Mouse (Mus musculus) cortical plate, adult 2 months (tissue): ENCODE data around the gene Cyp4f17. TPM values are rescaled to one million over a fixed set of nuclear protein-coding genes. Genes with fewer than 3 reads are reported as not detected.

Experiments
- H3K27ac ChIP-seq: fragments of 200-500 bp; 2 replicates; pipeline ENCODE4 v1.5.1; 2012; ENCODE audit warnings: low read length, control low read depth, inconsistent platforms; ENCODE audit not compliant: insufficient read depth
- H3K4me1 ChIP-seq: fragments of 200-500 bp; 2 replicates; pipeline ENCODE4 v1.6.1; 2011; ENCODE audit warnings: low read length; ENCODE audit not compliant: control insufficient read depth, insufficient read depth
- H3K4me3 ChIP-seq: fragments of 200-500 bp; 2 replicates; pipeline ENCODE4 v1.5.1; 2011; ENCODE audit warnings: mild to moderate bottlenecking, low read length, control low read depth; ENCODE audit not compliant: insufficient read depth
- CTCF ChIP-seq: fragments of 200-500 bp; IDR thresholded peaks from 2 replicates; pipeline ENCODE4 v1.5.1; 2011; ENCODE audit warnings: mild to moderate bottlenecking, control low read depth, low read length; ENCODE audit not compliant: insufficient read depth; ENCODE audit errors: extremely low read depth
- POLR2A ChIP-seq: fragments of 200-500 bp; IDR thresholded peaks from 2 replicates; pipeline ENCODE4 v1.6.1; 2011; ENCODE audit warnings: mild to moderate bottlenecking, low read length, control low read depth; ENCODE audit not compliant: insufficient read depth; ENCODE audit errors: extremely low read depth
- polyA plus RNA-seq: library from polyadenylated mRNA; depleted of rRNA; stranded (reverse); fragments of >200 nt; gene quantifications from 2 replicates; pipeline ENCODE4 v1.2.3, GENCODE M21; 2012; rRNA removed

The Cyp4f17 gene
- polyA plus RNA-seq, 1 experiment: 4.2 TPM

DNA sequence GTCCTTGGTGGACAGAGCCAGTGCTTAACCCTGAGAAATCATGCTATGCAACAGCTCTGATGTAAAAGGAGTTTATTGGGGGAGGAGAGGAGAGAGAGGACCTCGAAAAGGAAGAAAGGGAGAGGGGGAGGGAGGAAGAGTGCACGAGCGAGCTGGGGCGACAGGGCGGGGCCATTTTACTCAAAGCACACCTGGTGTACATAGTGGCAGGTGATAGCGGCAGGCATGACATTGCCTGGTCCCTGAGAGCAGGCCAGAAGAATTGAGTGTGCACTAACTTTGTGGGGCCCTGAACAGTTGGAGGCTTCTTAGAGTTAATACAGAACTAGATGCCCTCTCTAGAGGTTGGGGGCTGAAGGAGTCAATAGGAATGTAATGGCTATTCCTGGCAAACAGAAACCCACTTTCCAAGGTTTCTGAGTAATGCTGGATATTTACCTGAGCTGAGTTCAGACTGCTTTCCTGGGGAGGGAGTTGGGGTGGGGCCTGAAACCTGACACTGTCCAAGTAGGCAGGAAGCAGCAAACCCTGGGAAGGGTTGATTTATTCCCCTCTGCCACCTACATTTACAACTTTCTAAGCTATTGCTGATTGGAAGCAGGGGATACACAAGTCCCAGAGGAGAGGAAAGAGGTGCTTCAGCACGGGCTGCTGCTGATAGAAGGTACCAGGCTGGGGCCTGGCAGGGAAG is 71.8 kb downstream of the Cyp4f17 start:
- Histone ChIP-seq H3K27ac (no peak overlapping the region), H3K4me1 (no peaks in the 10 kb centered on the region), H3K4me3 (no peak overlapping the region)
- no peak for TF ChIP-seq CTCF
- no peak for TF ChIP-seq POLR2A

Other genes starting within 250 kb of the Cyp4f17 start
- gene Brd4, start 221.3 kb upstream of the Cyp4f17 start, polyA plus RNA-seq: 43.5 and 43.9 TPM in 2 replicates
- 87.3 and 95.9 TPM in 2 replicates for gene Akap8, start 184.8 kb upstream of the Cyp4f17 start, polyA plus RNA-seq
- gene Akap8l, start 155.4 kb upstream of the Cyp4f17 start, polyA plus RNA-seq: 363 and 441 TPM in 2 replicates
- gene Wiz, start 116.6 kb upstream of the Cyp4f17 start, polyA plus RNA-seq: 36.9 and 37.8 TPM in 2 replicates
- gene Rasal3, start 102.5 kb upstream of the Cyp4f17 start, polyA plus RNA-seq: 4.8 and 5.3 TPM in 2 replicates
- gene Pglyrp2, start 81.9 kb upstream of the Cyp4f17 start, polyA plus RNA-seq: not detected in 2 replicates
- not detected in 2 replicates for gene Cyp4f39, start 53.3 kb upstream of the Cyp4f17 start, polyA plus RNA-seq
- gene Cyp4f16, start 30.5 kb downstream of the Cyp4f17 start, polyA plus RNA-seq: 8.1 and 9.0 TPM in 2 replicates
- not detected in 2 replicates for gene Cyp4f37, start 115.3 kb downstream of the Cyp4f17 start, polyA plus RNA-seq
- gene Cyp4f40, start 152.8 kb downstream of the Cyp4f17 start, polyA plus RNA-seq: not detected in 2 replicates
- 29.2 and 29.5 TPM in 2 replicates for gene Cyp4f15, start 179.6 kb downstream of the Cyp4f17 start, polyA plus RNA-seq